Mouse (Mus musculus) neural tube, embryonic 14.5 days (tissue): ENCODE results near the gene Tmem104. TPM values are rescaled to one million over a fixed set of nuclear protein-coding genes. Genes with fewer than 3 reads are reported as not detected.

Experiments used
- ATAC-seq: fragments of 200-750 bp; cut with Nextera tagmentation; 2 replicates; pipeline ENCODE4 v1.8.0; 2017; ENCODE audit warnings: low read depth, mild to moderate bottlenecking, moderate TSS enrichment, moderate library complexity
- H3K27ac ChIP-seq: fragments of 300-500 bp; sonication (generic); 2 replicates; pipeline ENCODE4 v1.5.1; 2014; ENCODE audit warnings: low read depth, mild to moderate bottlenecking, control low read depth, low read length, moderate library complexity, mixed read lengths
- H3K27me3 ChIP-seq: fragments of 300-500 bp; sonication (generic); 2 replicates; pipeline ENCODE4 v1.6.1; 2014; ENCODE audit warnings: low read length; ENCODE audit not compliant: control insufficient read depth, insufficient read depth
- H3K36me3 ChIP-seq: fragments of 300-500 bp; sonication (generic); 2 replicates; pipeline ENCODE4 v1.6.1; 2014; ENCODE audit warnings: low read length, mixed read lengths; ENCODE audit not compliant: control insufficient read depth, insufficient read depth
- H3K4me1 ChIP-seq: fragments of 300-500 bp; sonication (generic); 2 replicates; pipeline ENCODE4 v1.6.1; 2014; ENCODE audit warnings: low read length; ENCODE audit not compliant: control insufficient read depth, insufficient read depth
- H3K4me2 ChIP-seq: fragments of 300-500 bp; sonication (generic); 2 replicates; pipeline ENCODE4 v1.6.1; 2014; ENCODE audit warnings: mild to moderate bottlenecking, low read depth, low read length, control low read depth
- H3K4me3 ChIP-seq: fragments of 300-500 bp; sonication (generic); 2 replicates; pipeline ENCODE4 v1.5.1; 2014; ENCODE audit warnings: low read depth, low read length, control low read depth, mixed read lengths
- H3K9ac ChIP-seq: fragments of 300-500 bp; sonication (generic); replicated peaks from 2 replicates; pipeline ENCODE4 v1.6.1; 2014; ENCODE audit warnings: low read depth, mild to moderate bottlenecking, control low read depth, low read length, mixed read lengths
- H3K9me3 ChIP-seq: fragments of 300-500 bp; sonication (generic); 2 replicates; pipeline ENCODE4 v1.6.1; 2016; ENCODE audit warnings: low read length; ENCODE audit not compliant: control insufficient read depth
- WGBS: fragments of 180-500 bp; shearing (Covaris S2); extraction: QIAGEN DNeasy Blood & Tissue Kit; methylation state at CpG from one replicate; pipeline ENCODE4 v1.1.7; 2014; 5-methylcytosine and 5-hydroxymethylcytosine counted together
- polyA plus RNA-seq: library from polyadenylated mRNA; unstranded; fragments of >200 nt; fragmentation: Nextera tagmentation; extraction: Ambion mirVana; gene quantifications from 2 replicates; pipeline ENCODE4 v1.2.1, GENCODE M21; 2014

Gene Tmem104
- polyA plus RNA-seq, 1 experiment from 2014 or later = 8.9 TPM

GRCm38 (mm10) chr11:115163568-115164150 is 23.6 kb upstream of the Tmem104 start:
- peak overlapping the region; percentile 62 for H3K4me2 ChIP-seq
- H3K4me3 ChIP-seq = peak overlapping the region; percentile 59
- H3K9ac ChIP-seq = peak overlapping the region; percentile 54
- under 1% methylated on average over 47 of the region's 47 CpGs for WGBS
- peaks cover 11% of the 10 kb centered on the region for H3K27me3 ChIP-seq
- H3K9me3 ChIP-seq = no peaks in the 10 kb centered on the region
- peaks cover 18% of the 10 kb centered on the region for H3K4me1 ChIP-seq
- peak overlapping the region; percentile 10; the same call in 1 of the 2 replicates for H3K27ac ChIP-seq
- H3K36me3 ChIP-seq = no peaks in the 10 kb centered on the region
- 0 out of 2 replicates have a peak, but pooled peaks have one; percentile 30 for ATAC-seq

- H3K9ac ChIP-seq = peak overlapping the region; percentile 54
- WGBS = under 1% methylated on average over 14 of the region's 14 CpGs
- H3K4me1 ChIP-seq = peaks cover 18% of the 10 kb centered on the region
- peaks cover 11% of the 10 kb centered on the region for H3K27me3 ChIP-seq
- H3K4me3 ChIP-seq = peak overlapping the region; percentile 59
- ATAC-seq = no peak; the same call in 1 of the 2 replicates
- H3K36me3 ChIP-seq = no peaks in the 10 kb centered on the region
- H3K4me2 ChIP-seq = peak overlapping the region; percentile 62
- no peaks in the 10 kb centered on the region for H3K9me3 ChIP-seq
- H3K27ac ChIP-seq = no peak overlapping the region
These were observed 22.8 kb upstream of the Tmem104 start for GRCm38 (mm10) chr11:115164341-115164975.

GRCm38 (mm10) chr11:115164976-115165374 is 22.3 kb upstream of the Tmem104 start:
- no peak for ATAC-seq
- H3K4me3 ChIP-seq = peak overlapping the region; percentile 59
- no peaks in the 10 kb centered on the region for H3K36me3 ChIP-seq
- 3% methylated on average over 9 of the region's 9 CpGs for WGBS
- H3K4me2 ChIP-seq = peak overlapping the region; percentile 62
- peaks cover 18% of the 10 kb centered on the region for H3K4me1 ChIP-seq
- H3K9me3 ChIP-seq = no peaks in the 10 kb centered on the region
- peak overlapping the region; percentile 32; the same call in 1 of the 2 replicates for H3K9ac ChIP-seq
- peaks cover 11% of the 10 kb centered on the region for H3K27me3 ChIP-seq
- no peak overlapping the region for H3K27ac ChIP-seq

- Histone ChIP-seq H3K4me1 (peaks cover 19% of the 10 kb centered on the region), H3K4me2 (no peak overlapping the region), H3K27me3 (peaks cover 11% of the 10 kb centered on the region), H3K9me3 (no peaks in the 10 kb centered on the region), H3K27ac (no peak overlapping the region), H3K9ac (no peak overlapping the region), H3K36me3 (no peaks in the 10 kb centered on the region), H3K4me3 (no peak overlapping the region)
- 82% methylated on average over 3 of the region's 3 CpGs for WGBS
- no peak for ATAC-seq
These were observed 20.5 kb upstream of the Tmem104 start for GRCm38 (mm10) chr11:115166776-115167175.

GRCm38 (mm10) chr11:115167631-115168249 is 19.5 kb upstream of the Tmem104 start:
- no peak overlapping the region for H3K27ac ChIP-seq
- peaks cover 27% of the 10 kb centered on the region for H3K4me1 ChIP-seq
- H3K9me3 ChIP-seq = no peaks in the 10 kb centered on the region
- H3K4me3 ChIP-seq = no peak overlapping the region
- no peak for ATAC-seq
- H3K9ac ChIP-seq = no peak overlapping the region
- no peak overlapping the region for H3K4me2 ChIP-seq
- WGBS = 84% methylated on average over 8 of the region's 8 CpGs
- peaks cover 11% of the 10 kb centered on the region for H3K27me3 ChIP-seq
- no peaks in the 10 kb centered on the region for H3K36me3 ChIP-seq

GRCm38 (mm10) chr11:115169430-115169829 is 17.9 kb upstream of the Tmem104 start:
- Histone ChIP-seq H3K4me2 (no peak overlapping the region), H3K27me3 (no peaks in the 10 kb centered on the region), H3K9ac (no peak overlapping the region), H3K4me3 (no peak overlapping the region), H3K4me1 (peaks cover 21% of the 10 kb centered on the region), H3K9me3 (no peaks in the 10 kb centered on the region), H3K36me3 (no peaks in the 10 kb centered on the region), H3K27ac (no peak overlapping the region)
- ATAC-seq = no peak
- WGBS = 90% methylated on average over 4 of the region's 4 CpGs

- no peak overlapping the region for H3K4me2 ChIP-seq
- H3K36me3 ChIP-seq = no peaks in the 10 kb centered on the region
- H3K9me3 ChIP-seq = no peaks in the 10 kb centered on the region
- ATAC-seq = no peak
- no peaks in the 10 kb centered on the region for H3K27me3 ChIP-seq
- no peak overlapping the region for H3K27ac ChIP-seq
- 27% methylated on average over 8 of the region's 8 CpGs for WGBS
- H3K4me1 ChIP-seq = peaks cover 19% of the 10 kb centered on the region
- no peak overlapping the region for H3K9ac ChIP-seq
- H3K4me3 ChIP-seq = no peak overlapping the region
These were observed 16.2 kb upstream of the Tmem104 start for GRCm38 (mm10) chr11:115171125-115171524.

GRCm38 (mm10) chr11:115172825-115173287 is 14.4 kb upstream of the Tmem104 start:
- WGBS = 33% methylated on average over 4 of the region's 4 CpGs
- Histone ChIP-seq H3K4me3 (no peak overlapping the region), H3K9ac (no peak overlapping the region), H3K27ac (no peak overlapping the region), H3K4me1 (peaks cover 19% of the 10 kb centered on the region), H3K4me2 (no peak overlapping the region), H3K9me3 (no peaks in the 10 kb centered on the region), H3K27me3 (no peaks in the 10 kb centered on the region), H3K36me3 (no peaks in the 10 kb centered on the region)
- no peak for ATAC-seq
